Mouse (Mus musculus) skeletal muscle tissue, postnatal 0 days (tissue): Measurements from ENCODE around the gene Samhd1. TPM values are rescaled to one million over a fixed set of nuclear protein-coding genes. Genes with fewer than 3 reads are reported as not detected.

ENCODE experiments used
- polyA plus RNA-seq: library from polyadenylated mRNA; unstranded; fragments of >200 nt; fragmentation: Nextera tagmentation; extraction: Ambion mirVana; gene quantifications from 2 replicates; pipeline ENCODE4 v1.2.1, GENCODE M21; 2015

Samhd1 gene
- 15.1 and 19.4 TPM in 2 replicates for polyA plus RNA-seq

DNA sequence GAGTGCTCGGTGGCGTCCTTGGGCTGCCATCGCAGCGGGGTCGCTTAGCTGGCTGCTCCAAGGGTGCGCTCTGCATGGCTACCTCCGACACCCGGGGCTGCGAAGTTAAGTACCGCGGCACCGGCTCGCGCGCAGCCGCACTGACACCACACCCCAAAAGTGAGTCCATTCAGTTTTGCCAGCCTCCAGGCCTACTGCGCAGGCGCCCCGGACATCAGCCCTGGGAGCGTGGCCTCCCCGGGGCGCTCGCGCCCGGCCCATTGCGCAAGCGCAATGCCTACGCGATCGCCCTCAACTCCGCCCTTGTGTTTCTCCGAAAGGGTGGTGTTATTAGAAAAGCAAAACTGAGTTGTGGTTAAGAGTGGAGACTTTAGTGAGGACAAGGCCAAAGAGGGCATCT, at the start of gene Samhd1:
Gene Samhd1, minus strand, starts transcription at position 252 of the 400 bp plus-strand sequence.

GRCm38 (mm10) chr2:157086796-157087195, 48.3 kb downstream of the Samhd1 start, which contains the start of gene Tldc2:
Gene Tldc2 (plus strand): TSS chr2:157087055.

GRCm38 (mm10) chr2:157078793-157079700, 56.0 kb downstream of the Samhd1 start, which contains the start of gene Soga1:
Gene Soga1 (minus strand): TSS chr2:157079254.

Other genes starting within 250 kb of the Samhd1 start
- 0.10 and 0.18 TPM in 2 replicates for gene Sla2, start 248.1 kb downstream of the Samhd1 start, polyA plus RNA-seq
- gene Ndrg3, start 143.2 kb downstream of the Samhd1 start, polyA plus RNA-seq = 18.3 and 19.1 TPM in 2 replicates
- 8.6 and 10.2 TPM in 2 replicates for gene Dsn1, start 128.1 kb downstream of the Samhd1 start, polyA plus RNA-seq
- 1.5 and 1.6 TPM in 2 replicates for gene Soga1, start 56.0 kb downstream of the Samhd1 start, polyA plus RNA-seq
- not detected in 2 replicates for gene Tldc2, start 48.2 kb downstream of the Samhd1 start, polyA plus RNA-seq
- gene Rbl1, start 69.3 kb upstream of the Samhd1 start, polyA plus RNA-seq = 5.4 and 6.5 TPM in 2 replicates
- 90.1 and 108 TPM in 2 replicates for gene Rpn2, start 143.8 kb upstream of the Samhd1 start, polyA plus RNA-seq
- gene Mroh8, start 144.3 kb upstream of the Samhd1 start, polyA plus RNA-seq = 0.13 and 0.22 TPM in 2 replicates
- gene Ghrh, start 212.2 kb upstream of the Samhd1 start, polyA plus RNA-seq = not detected in 2 replicates
- 42.9 and 48.3 TPM in 2 replicates for gene Manbal, start 232.3 kb upstream of the Samhd1 start, polyA plus RNA-seq